Mouse (Mus musculus): Measurements from ENCODE around the gene Gphb5. TPM values are rescaled to one million over a fixed set of nuclear protein-coding genes. Genes with fewer than 3 reads are reported as not detected.
"Not testable (repeated sequence)": the region's sequence is repeated elsewhere in the genome, so short reads cannot be mapped to it uniquely, and the experiment has no call there.

Gphb5 gene
- polyA plus RNA-seq, 1 experiment from 2014 or later: not detected

DNA sequence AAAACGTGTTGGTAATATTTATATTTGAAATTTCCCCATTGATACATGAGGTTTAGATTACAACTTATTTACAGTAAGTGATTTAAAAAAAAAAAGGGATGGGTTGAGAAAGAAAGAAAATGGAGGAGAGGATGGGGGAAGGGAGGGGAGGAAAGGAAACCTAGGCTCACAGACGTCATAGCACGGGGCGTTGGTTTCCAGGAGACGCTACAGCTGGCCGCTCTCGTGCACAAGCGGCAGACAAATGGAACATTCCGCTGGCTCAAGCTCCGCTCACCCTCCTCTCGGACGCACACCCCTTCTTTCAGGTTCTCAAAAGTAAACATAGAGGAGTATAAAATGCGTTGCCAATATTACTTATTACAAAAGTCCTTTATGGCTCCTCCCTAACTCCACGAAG lies 33.4 kb upstream of the Gphb5 start:
- H3K27me3 ChIP-seq (ENCODE audit: control insufficient read depth, insufficient read depth, low read length): no peaks in the 10 kb centered on the region
- no peak overlapping the region for H3K4me2 ChIP-seq (ENCODE audit: low read depth, low read length)
- ATAC-seq (replicated peaks; ENCODE audit: insufficient number of reproducible peaks, low FRiP score, low TSS enrichment, low read depth): no peak
- H3K9me3 ChIP-seq (replicated peaks; ENCODE audit: control insufficient read depth, low read length): no peaks in the 10 kb centered on the region
- no peak for DNase-seq (ENCODE audit: low spot score)
- no peaks in the 10 kb centered on the region; the same call in 1 of the 2 replicates for H3K36me3 ChIP-seq (replicated peaks; ENCODE audit: control insufficient read depth, insufficient read depth, low read depth, low read length)
- WGBS: 84% methylated on average over 14 of the region's 14 CpGs
- H3K9ac ChIP-seq (replicated peaks; ENCODE audit: low read length): no peak overlapping the region
- no peak overlapping the region for H3K4me3 ChIP-seq (ENCODE audit: low read depth, low read length)
- H3K4me1 ChIP-seq (ENCODE audit: control insufficient read depth, insufficient read depth, low read length): no peaks in the 10 kb centered on the region
- H3K27ac ChIP-seq (replicated peaks; ENCODE audit: low read depth, low read length): no peak overlapping the region

GRCm38 (mm10) chr12:75449475-75449966 lies 32.9 kb upstream of the Gphb5 start:
- ATAC-seq (replicated peaks; ENCODE audit: insufficient number of reproducible peaks, low FRiP score, low TSS enrichment, low read depth) (no peak), DNase-seq (ENCODE audit: low spot score) (no peak)
- Histone ChIP-seq H3K4me1 (ENCODE audit: control insufficient read depth, insufficient read depth, low read length) (no peaks in the 10 kb centered on the region), H3K27ac (replicated peaks; ENCODE audit: low read depth, low read length) (no peak overlapping the region), H3K27me3 (ENCODE audit: control insufficient read depth, insufficient read depth, low read length) (no peaks in the 10 kb centered on the region), H3K9ac (replicated peaks; ENCODE audit: low read length) (no peak overlapping the region), H3K36me3 (replicated peaks; ENCODE audit: control insufficient read depth, insufficient read depth, low read depth, low read length) (no peaks in the 10 kb centered on the region; the same call in 1 of the 2 replicates), H3K4me2 (ENCODE audit: low read depth, low read length) (no peak overlapping the region), H3K4me3 (ENCODE audit: low read depth, low read length) (no peak overlapping the region), H3K9me3 (replicated peaks; ENCODE audit: control insufficient read depth, low read length) (no peaks in the 10 kb centered on the region)
- WGBS: 72% methylated on average over 6 of the region's 6 CpGs

DNA sequence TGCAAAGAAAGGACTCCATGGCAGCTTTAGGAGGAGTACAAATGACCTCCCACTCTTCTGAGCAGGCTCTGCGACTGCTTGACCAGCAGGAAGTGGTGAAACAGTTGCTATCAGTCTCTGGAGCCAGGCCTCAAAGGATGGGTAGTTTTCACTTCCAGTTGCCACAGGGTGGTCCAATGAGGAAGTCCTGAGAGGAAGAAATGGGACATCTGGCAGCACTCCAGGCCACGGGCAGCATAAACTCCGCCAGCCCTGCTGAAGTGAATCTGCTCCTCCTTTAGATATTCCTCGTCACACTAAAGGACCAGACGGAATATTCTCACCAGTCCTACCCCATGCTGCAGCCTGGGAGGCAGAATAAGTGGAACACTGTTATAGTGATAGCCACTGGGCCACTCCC lies 32.3 kb upstream of the Gphb5 start:
- whole genome bisulfite sequencing: 88% methylated on average over 5 of the region's 5 CpGs
- ATAC-seq (replicated peaks; ENCODE audit: insufficient number of reproducible peaks, low FRiP score, low TSS enrichment, low read depth) (no peak), DNase-seq (ENCODE audit: low spot score) (no peak)

DNA sequence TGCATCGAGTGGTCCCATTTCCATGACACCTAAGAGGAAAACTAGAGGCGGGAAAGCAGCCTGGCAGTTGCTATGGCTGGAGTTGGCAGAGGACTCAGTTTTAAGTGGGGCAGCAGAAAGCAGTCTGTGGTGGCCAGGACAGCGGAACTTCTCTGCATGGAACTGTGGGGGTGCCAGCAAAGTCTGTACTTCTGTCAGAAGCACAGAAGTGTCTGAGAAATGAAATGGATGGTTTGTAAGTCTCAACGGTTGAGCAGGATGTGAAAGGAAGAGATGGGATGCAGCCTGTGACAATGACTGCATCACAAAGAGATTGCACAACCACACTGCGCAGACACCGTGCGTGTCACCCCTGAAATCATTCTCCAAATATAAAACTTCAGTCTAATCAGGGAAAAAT lies 29.7 kb upstream of the Gphb5 start:
- ATAC-seq (replicated peaks; ENCODE audit: insufficient number of reproducible peaks, low FRiP score, low TSS enrichment, low read depth): no peak
- Histone ChIP-seq H3K9me3 (replicated peaks; ENCODE audit: control insufficient read depth, low read length) (no peaks in the 10 kb centered on the region), H3K36me3 (replicated peaks; ENCODE audit: control insufficient read depth, insufficient read depth, low read depth, low read length) (no peaks in the 10 kb centered on the region; the same call in 1 of the 2 replicates), H3K9ac (replicated peaks; ENCODE audit: low read length) (no peak overlapping the region), H3K4me3 (ENCODE audit: low read depth, low read length) (no peak overlapping the region), H3K4me2 (ENCODE audit: low read depth, low read length) (no peak overlapping the region), H3K4me1 (ENCODE audit: control insufficient read depth, insufficient read depth, low read length) (no peaks in the 10 kb centered on the region), H3K27ac (replicated peaks; ENCODE audit: low read depth, low read length) (no peak overlapping the region), H3K27me3 (ENCODE audit: control insufficient read depth, insufficient read depth, low read length) (no peaks in the 10 kb centered on the region)
- WGBS: 90% methylated on average over 7 of the region's 7 CpGs
- DNase-seq (ENCODE audit: low spot score): no peak

More for the DNA sequence above, 32.3 kb upstream of the Gphb5 start:
- Histone ChIP-seq H3K9me3 (replicated peaks; ENCODE audit: control insufficient read depth, low read length) (no peaks in the 10 kb centered on the region), H3K27me3 (ENCODE audit: control insufficient read depth, insufficient read depth, low read length) (no peaks in the 10 kb centered on the region), H3K9ac (replicated peaks; ENCODE audit: low read length) (no peak overlapping the region), H3K4me3 (ENCODE audit: low read depth, low read length) (no peak overlapping the region), H3K27ac (replicated peaks; ENCODE audit: low read depth, low read length) (no peak overlapping the region), H3K4me1 (ENCODE audit: control insufficient read depth, insufficient read depth, low read length) (no peaks in the 10 kb centered on the region), H3K4me2 (ENCODE audit: low read depth, low read length) (no peak overlapping the region), H3K36me3 (replicated peaks; ENCODE audit: control insufficient read depth, insufficient read depth, low read depth, low read length) (no peaks in the 10 kb centered on the region; the same call in 1 of the 2 replicates)

DNA sequence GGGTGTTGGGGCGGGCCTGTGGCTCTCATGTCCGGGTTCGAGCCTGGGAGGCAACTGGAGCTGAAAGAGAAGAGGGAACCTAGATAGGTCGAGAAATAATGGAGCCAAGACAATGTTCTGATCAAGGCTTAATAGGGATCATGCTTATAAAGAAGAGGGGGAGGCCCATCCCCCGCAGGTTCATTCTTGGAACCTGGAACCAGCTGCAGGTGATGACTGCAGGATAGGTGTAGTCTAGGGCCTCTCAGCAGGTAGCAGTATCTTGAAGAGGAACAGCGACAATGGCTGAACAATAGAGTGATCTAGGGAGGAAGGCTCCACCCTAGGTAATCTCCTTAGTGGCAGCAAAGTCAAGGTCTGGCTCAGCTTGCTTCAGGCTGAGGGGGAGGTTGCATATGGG lies 15.8 kb upstream of the Gphb5 start:
- not testable (repeated sequence) for H3K9me3 ChIP-seq (replicated peaks; ENCODE audit: control insufficient read depth, low read length); H3K4me2 ChIP-seq (ENCODE audit: low read depth, low read length); H3K4me3 ChIP-seq (ENCODE audit: low read depth, low read length); DNase-seq (ENCODE audit: low spot score); H3K27ac ChIP-seq (replicated peaks; ENCODE audit: low read depth, low read length); H3K4me1 ChIP-seq (ENCODE audit: control insufficient read depth, insufficient read depth, low read length); ATAC-seq (replicated peaks; ENCODE audit: insufficient number of reproducible peaks, low FRiP score, low TSS enrichment, low read depth); H3K36me3 ChIP-seq (replicated peaks; ENCODE audit: control insufficient read depth, insufficient read depth, low read depth, low read length); H3K9ac ChIP-seq (replicated peaks; ENCODE audit: low read length); H3K27me3 ChIP-seq (ENCODE audit: control insufficient read depth, insufficient read depth, low read length)
- WGBS: 82% methylated on average over 6 of the region's 6 CpGs

DNA sequence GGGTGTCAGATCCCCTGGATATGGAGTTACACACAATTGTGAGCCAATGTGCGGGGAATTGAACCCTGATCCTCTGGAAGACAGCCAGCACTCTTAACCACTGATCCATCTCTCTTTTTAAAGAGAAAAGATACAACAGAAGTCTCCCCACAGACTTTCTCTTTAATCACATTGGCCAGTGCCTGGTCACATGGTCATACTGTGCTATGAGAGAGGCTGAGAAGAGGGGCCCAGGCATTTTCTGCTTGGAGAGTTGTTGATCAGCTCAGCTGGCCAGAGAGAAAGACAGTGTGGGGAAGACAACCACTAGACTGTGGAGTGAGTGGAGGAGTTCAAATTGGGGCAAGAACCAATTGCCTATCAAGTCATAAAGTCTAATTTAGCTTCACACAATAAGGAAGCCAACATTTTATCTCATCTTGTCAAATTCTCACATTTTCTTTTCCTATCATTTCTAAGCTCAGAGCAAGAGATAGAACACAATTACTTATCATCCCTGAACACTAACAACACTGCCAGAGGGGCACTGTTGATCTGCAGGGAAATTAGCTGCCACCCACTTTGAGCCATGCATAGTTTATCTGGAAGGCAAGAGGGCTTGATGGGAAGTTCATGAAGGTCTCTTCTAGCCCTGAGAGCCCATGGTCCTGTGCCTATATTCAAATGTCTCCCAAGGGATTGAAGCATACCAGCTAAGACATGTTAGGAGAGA lies 13.3 kb upstream of the Gphb5 start:
- no peak overlapping the region for H3K4me3 ChIP-seq (ENCODE audit: low read depth, low read length)
- no peaks in the 10 kb centered on the region for H3K27me3 ChIP-seq (ENCODE audit: control insufficient read depth, insufficient read depth, low read length)
- ATAC-seq (replicated peaks; ENCODE audit: insufficient number of reproducible peaks, low FRiP score, low TSS enrichment, low read depth): no peak
- H3K4me2 ChIP-seq (ENCODE audit: low read depth, low read length): no peak overlapping the region
- H3K36me3 ChIP-seq (replicated peaks; ENCODE audit: control insufficient read depth, insufficient read depth, low read depth, low read length): no peaks in the 10 kb centered on the region
- no peaks in the 10 kb centered on the region for H3K9me3 ChIP-seq (replicated peaks; ENCODE audit: control insufficient read depth, low read length)
- DNase-seq (ENCODE audit: low spot score): no peak
- no peak overlapping the region for H3K27ac ChIP-seq (replicated peaks; ENCODE audit: low read depth, low read length)
- no peak overlapping the region for H3K9ac ChIP-seq (replicated peaks; ENCODE audit: low read length)
- 79% methylated on average over 1 of the region's 1 CpGs for WGBS
- H3K4me1 ChIP-seq (ENCODE audit: control insufficient read depth, insufficient read depth, low read length): no peaks in the 10 kb centered on the region

DNA sequence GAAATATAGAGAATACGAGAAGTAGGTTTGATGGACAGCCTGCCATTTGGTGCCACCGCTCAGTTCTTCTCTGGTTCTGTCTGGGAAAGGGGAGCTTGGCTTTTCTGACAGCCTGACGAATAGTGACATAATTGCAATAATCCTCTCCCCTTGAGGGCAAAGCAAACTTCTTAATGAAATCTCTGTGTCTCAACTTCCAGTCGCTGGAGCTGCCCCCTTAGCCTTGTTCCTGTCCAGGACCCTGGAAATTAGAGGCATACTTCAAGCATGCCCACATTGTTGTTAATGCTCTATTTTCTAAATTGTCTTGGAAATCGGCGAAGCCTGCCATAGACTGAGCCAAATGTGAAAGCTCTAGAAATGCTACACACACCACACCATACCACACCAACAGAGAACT lies 12.1 kb upstream of the Gphb5 start:
- no peak overlapping the region for H3K27ac ChIP-seq (replicated peaks; ENCODE audit: low read depth, low read length)
- no peak overlapping the region for H3K4me2 ChIP-seq (ENCODE audit: low read depth, low read length)
- H3K4me1 ChIP-seq (ENCODE audit: control insufficient read depth, insufficient read depth, low read length): no peaks in the 10 kb centered on the region
- DNase-seq (ENCODE audit: low spot score): no peak
- H3K9me3 ChIP-seq (replicated peaks; ENCODE audit: control insufficient read depth, low read length): no peaks in the 10 kb centered on the region
- 70% methylated on average over 6 of the region's 6 CpGs for WGBS
- no peak overlapping the region for H3K9ac ChIP-seq (replicated peaks; ENCODE audit: low read length)
- ATAC-seq (replicated peaks; ENCODE audit: insufficient number of reproducible peaks, low FRiP score, low TSS enrichment, low read depth): no peak
- H3K4me3 ChIP-seq (ENCODE audit: low read depth, low read length): no peak overlapping the region
- H3K36me3 ChIP-seq (replicated peaks; ENCODE audit: control insufficient read depth, insufficient read depth, low read depth, low read length): no peaks in the 10 kb centered on the region
- no peaks in the 10 kb centered on the region for H3K27me3 ChIP-seq (ENCODE audit: control insufficient read depth, insufficient read depth, low read length)

GRCm38 (mm10) chr12:75425882-75426281 lies 9.3 kb upstream of the Gphb5 start:
- 85% methylated on average over 7 of the region's 7 CpGs for WGBS
- H3K9me3 ChIP-seq (replicated peaks; ENCODE audit: control insufficient read depth, low read length): no peaks in the 10 kb centered on the region
- H3K4me2 ChIP-seq (ENCODE audit: low read depth, low read length): no peak overlapping the region
- no peaks in the 10 kb centered on the region for H3K27me3 ChIP-seq (ENCODE audit: control insufficient read depth, insufficient read depth, low read length)
- H3K36me3 ChIP-seq (replicated peaks; ENCODE audit: control insufficient read depth, insufficient read depth, low read depth, low read length): no peaks in the 10 kb centered on the region
- no peaks in the 10 kb centered on the region for H3K4me1 ChIP-seq (ENCODE audit: control insufficient read depth, insufficient read depth, low read length)
- no peak overlapping the region for H3K9ac ChIP-seq (replicated peaks; ENCODE audit: low read length)
- ATAC-seq (replicated peaks; ENCODE audit: insufficient number of reproducible peaks, low FRiP score, low TSS enrichment, low read depth) (no peak), DNase-seq (ENCODE audit: low spot score) (no peak)
- H3K27ac ChIP-seq (replicated peaks; ENCODE audit: low read depth, low read length): no peak overlapping the region
- H3K4me3 ChIP-seq (ENCODE audit: low read depth, low read length): no peak overlapping the region
